Comparison of ENCODE assay signal across 13 mouse cellular contexts in the genomic region with DNA sequence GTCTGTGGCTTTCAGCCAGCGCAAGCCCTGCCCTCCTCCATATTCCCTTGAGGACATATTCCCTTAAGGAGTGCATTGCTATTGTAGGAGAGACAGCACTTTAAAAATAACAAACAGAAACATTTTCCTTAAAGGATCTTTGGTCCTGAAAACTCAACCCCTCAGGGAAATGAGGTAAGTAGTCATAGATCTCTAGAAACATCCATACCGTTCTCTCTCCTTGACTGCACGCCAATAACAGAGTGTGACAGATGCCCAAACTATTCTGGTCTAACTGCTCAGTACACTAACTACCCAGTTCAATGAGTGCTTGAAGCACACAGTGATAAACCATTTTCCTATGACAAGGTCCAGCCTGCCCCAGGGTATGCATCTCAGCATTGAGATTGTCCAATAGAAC. TPM values are rescaled to one million over a fixed set of nuclear protein-coding genes. Genes with fewer than 3 reads are reported as not detected.
A peak's percentile ranks its signal among the peaks of the same experiment; 100 is the strongest.
DNase-seq lines count a peak whose midpoint lies in the region; ATAC-seq and TF ChIP-seq lines count a peak whose summit lies in the region.
"Had no signal": no experiment of that assay in that cellular context is flagged by ENCODE, and none has a peak within 500 bp of the region (broad histone marks: within the 10 kb centered on the region; RNA-seq: fewer than 3 reads in every experiment).

No protein-coding gene starts in this region.

- ATAC-seq in lung, embryonic 14.5 days (ENCODE audit: insufficient read depth), result no peak
- ATAC-seq in hindbrain, embryonic 12.5 days (ENCODE audit: low FRiP score), result no peak
- peak; percentile 49; the same call in 1 of the 2 replicates for ATAC-seq in neural tube, embryonic 13.5 days (ENCODE audit: low read depth)
- ATAC-seq in monocyte, adult 5-6 weeks (replicated peaks; ENCODE audit: insufficient number of reproducible peaks, low FRiP score, low TSS enrichment, poor library complexity, severe bottlenecking), result no peak

- peaks cover 24% of the 10 kb centered on the region; the same call in 1 of the 2 replicates for H3K27me3 ChIP-seq in heart, embryonic 10.5 days (ENCODE audit: insufficient read depth, poor library complexity, severe bottlenecking)
- no peaks in the 10 kb centered on the region for H3K27me3 ChIP-seq in lung, embryonic 14.5 days (ENCODE audit: insufficient read depth, low read length)
- peaks cover 87% of the 10 kb centered on the region for H3K27me3 ChIP-seq in hindbrain, embryonic 12.5 days
- peaks cover 47% of the 10 kb centered on the region for H3K27me3 ChIP-seq in neural tube, embryonic 13.5 days

- no peak for TF ChIP-seq CTCF in lung, embryonic 14.5 days (IDR thresholded peaks at IDR 0.05; ENCODE audit: low read depth)

- H3K36me3 ChIP-seq in heart, embryonic 10.5 days, result no peaks in the 10 kb centered on the region
- H3K36me3 ChIP-seq in lung, embryonic 14.5 days (ENCODE audit: insufficient read depth), result no peaks in the 10 kb centered on the region
- H3K36me3 ChIP-seq in hindbrain, embryonic 12.5 days, result no peaks in the 10 kb centered on the region
- H3K36me3 ChIP-seq in neural tube, embryonic 13.5 days, result no peaks in the 10 kb centered on the region

- H3K4me2 ChIP-seq in lung, embryonic 14.5 days, result peak overlapping the region; percentile 51
- peak overlapping the region; percentile 46 for H3K4me2 ChIP-seq in hindbrain, embryonic 12.5 days (replicated peaks)
- peak overlapping the region; percentile 55 for H3K4me2 ChIP-seq in neural tube, embryonic 13.5 days

- H3K27ac ChIP-seq in heart, embryonic 10.5 days, result no peak overlapping the region
- H3K27ac ChIP-seq in lung, embryonic 14.5 days (ENCODE audit: low read depth), result no peak overlapping the region
- no peak overlapping the region for H3K27ac ChIP-seq in hindbrain, embryonic 12.5 days
- H3K27ac ChIP-seq in neural tube, embryonic 13.5 days (replicated peaks), result peak overlapping the region; percentile 84

- H3K9me3 ChIP-seq in heart, embryonic 10.5 days, result no peaks in the 10 kb centered on the region
- H3K9me3 ChIP-seq in lung, embryonic 14.5 days (ENCODE audit: low read depth, low read length), result no peaks in the 10 kb centered on the region
- H3K9me3 ChIP-seq in hindbrain, embryonic 12.5 days (replicated peaks), result no peaks in the 10 kb centered on the region
- H3K9me3 ChIP-seq in neural tube, embryonic 13.5 days, result no peaks in the 10 kb centered on the region

- DNase-seq in heart, embryonic 10.5 days (ENCODE audit: low spot score), result no peak
- no peak for DNase-seq in heart, adult 18-20 months
- DNase-seq in lung, embryonic 14.5 days, result no peak
- DNase-seq in lung, adult 18-20 months, result no peak
- DNase-seq in thymus, postnatal 10 days (ENCODE audit: low spot score in 2 of 2), result no peak
- DNase-seq: lung, postnatal 10 days; thymus, adult 2 months had no signal

- 65% methylated on average over 3 of the region's 3 CpGs for WGBS in heart, embryonic 10.5 days
- WGBS in lung, embryonic 14.5 days, result 61% methylated on average over 3 of the region's 3 CpGs
- 68% methylated on average over 3 of the region's 3 CpGs for WGBS in hindbrain, embryonic 12.5 days
- 49% methylated on average over 3 of the region's 3 CpGs for WGBS in neural tube, embryonic 13.5 days

- H3K9ac ChIP-seq in lung, embryonic 14.5 days, result no peak overlapping the region
- H3K9ac ChIP-seq in hindbrain, embryonic 12.5 days, result no peak overlapping the region
- peak overlapping the region; percentile 68 for H3K9ac ChIP-seq in neural tube, embryonic 13.5 days

- H3K4me3 ChIP-seq in heart, embryonic 10.5 days, result peak overlapping the region; percentile 37; the same call in 1 of the 2 replicates
- no peak overlapping the region for H3K4me3 ChIP-seq in lung, embryonic 14.5 days (ENCODE audit: low read depth, low read length)
- H3K4me3 ChIP-seq in hindbrain, embryonic 12.5 days, result peak overlapping the region; percentile 13; the same call in 1 of the 2 replicates
- no peak overlapping the region for H3K4me3 ChIP-seq in neural tube, embryonic 13.5 days
- H3K4me3 ChIP-seq: erythroblast, embryonic 14.5 days had no signal

- 0 out of 2 replicates have a peak, but pooled peaks cover 16% of the 10 kb centered on the region for H3K4me1 ChIP-seq in heart, embryonic 10.5 days
- H3K4me1 ChIP-seq in lung, embryonic 14.5 days (ENCODE audit: insufficient read depth), result no peaks in the 10 kb centered on the region
- H3K4me1 ChIP-seq in hindbrain, embryonic 12.5 days, result peaks cover 25% of the 10 kb centered on the region
- H3K4me1 ChIP-seq in neural tube, embryonic 13.5 days (replicated peaks), result peaks cover 21% of the 10 kb centered on the region

RNA-seq across cellular contexts. Expression of a gene that starts 24.4 kb away (rescaled TPM):
- polyA plus RNA-seq in heart, embryonic 10.5 days (2016; fragmentation: Nextera tagmentation; extraction: Ambion mirVana), result 1.9 and 8.8 TPM in 2 replicates
- total RNA-seq in heart, adult 18-20 months (2021), result not detected
- not detected in 2 replicates for polyA plus RNA-seq in lung, embryonic 14.5 days (2014; fragmentation: Nextera tagmentation; extraction: Ambion mirVana)
- 2.9 and 3.1 TPM in 2 replicates for polyA plus RNA-seq in hindbrain, embryonic 12.5 days (2016; fragmentation: Nextera tagmentation; extraction: Ambion mirVana)
- not detected in 2 replicates for polyA plus RNA-seq in neural tube, embryonic 13.5 days (2015; fragmentation: Nextera tagmentation; extraction: Ambion mirVana)
- not detected in 3 replicates for total RNA-seq in monocyte, adult 5-6 weeks (2017)
- total RNA-seq: left cerebral cortex, adult 18-20 months had no signal
- polyA plus RNA-seq: C2C12; erythroblast, embryonic 14.5 days had no signal

RNA-seq across cellular contexts. Expression of a gene that starts 31.1 kb away (rescaled TPM):
- polyA plus RNA-seq in heart, embryonic 10.5 days (2016; fragmentation: Nextera tagmentation; extraction: Ambion mirVana), result 12.3 and 13.6 TPM in 2 replicates
- total RNA-seq in heart, adult 18-20 months (2021), result 10 to 100 TPM; 17.5 to 18.3 TPM
- polyA plus RNA-seq in lung, embryonic 14.5 days (2014; fragmentation: Nextera tagmentation; extraction: Ambion mirVana), result 19.7 and 20.0 TPM in 2 replicates
- polyA plus RNA-seq in hindbrain, embryonic 12.5 days (2016; fragmentation: Nextera tagmentation; extraction: Ambion mirVana), result 6.7 and 7.6 TPM in 2 replicates
- polyA plus RNA-seq in neural tube, embryonic 13.5 days (2015; fragmentation: Nextera tagmentation; extraction: Ambion mirVana), result 6.4 and 6.7 TPM in 2 replicates
- 33.8 to 73.5 TPM (median 54.3 TPM) in 3 replicates for total RNA-seq in monocyte, adult 5-6 weeks (2017)

RNA-seq across cellular contexts. Expression of a gene that starts 58.2 kb away (rescaled TPM):
- 5.5 and 6.0 TPM in 2 replicates for polyA plus RNA-seq in heart, embryonic 10.5 days (2016; fragmentation: Nextera tagmentation; extraction: Ambion mirVana)
- 10 to 100 TPM; 26.9 to 31.0 TPM for total RNA-seq in heart, adult 18-20 months (2021)
- polyA plus RNA-seq in lung, embryonic 14.5 days (2014; fragmentation: Nextera tagmentation; extraction: Ambion mirVana), result 5.1 and 7.5 TPM in 2 replicates
- polyA plus RNA-seq in hindbrain, embryonic 12.5 days (2016; fragmentation: Nextera tagmentation; extraction: Ambion mirVana), result 3.3 and 5.0 TPM in 2 replicates
- polyA plus RNA-seq in neural tube, embryonic 13.5 days (2015; fragmentation: Nextera tagmentation; extraction: Ambion mirVana), result 6.4 and 6.9 TPM in 2 replicates
- total RNA-seq in monocyte, adult 5-6 weeks (2017), result 14.7 to 30.1 TPM (median 15.2 TPM) in 3 replicates

Comparison
In these comparisons a context has a peak if more than half of its experiments do, and no peak if none do; other contexts are left out.
1. H3K4me3 ChIP-seq: peak in heart, embryonic 10.5 days (single experiment) and hindbrain, embryonic 12.5 days (single experiment); none in lung, embryonic 14.5 days (single experiment) and neural tube, embryonic 13.5 days (single experiment).
2. Peak in every context shown above with its lines, with median percentiles within 50 percentile points of each other: H3K4me2 ChIP-seq.